Mouse (Mus musculus): ENCODE results near the gene Itgb6. TPM values are rescaled to one million over a fixed set of nuclear protein-coding genes. Genes with fewer than 3 reads are reported as not detected.

The Itgb6 gene
- polyA plus RNA-seq, 1 experiment = not detected

GRCm38 (mm10) chr2:60609436-60610199, 112.8 kb downstream of the Itgb6 start:
- no peaks in the 10 kb centered on the region for H3K27me3 ChIP-seq (ENCODE audit: control insufficient read depth, insufficient read depth, low read length)
- H3K36me3 ChIP-seq (ENCODE audit: control insufficient read depth, insufficient read depth, low read length) = no peaks in the 10 kb centered on the region
- no peaks in the 10 kb centered on the region for H3K4me1 ChIP-seq (ENCODE audit: control insufficient read depth, insufficient read depth, low read length)
- TF ChIP-seq CTCF (IDR thresholded peaks at IDR 0.05; ENCODE audit: control insufficient read depth, insufficient read depth, insufficient replicate concordance, low read depth, low read length) (no peak), POLR2A (IDR thresholded peaks at IDR 0.05; ENCODE audit: control insufficient read depth, low read depth, low read length) (no peak)
- no peak overlapping the region for H3K4me3 ChIP-seq (ENCODE audit: control insufficient read depth, low read depth, low read length)
- H3K27ac ChIP-seq (ENCODE audit: control insufficient read depth, insufficient read depth, low read depth, low read length) = no peak overlapping the region

DNA sequence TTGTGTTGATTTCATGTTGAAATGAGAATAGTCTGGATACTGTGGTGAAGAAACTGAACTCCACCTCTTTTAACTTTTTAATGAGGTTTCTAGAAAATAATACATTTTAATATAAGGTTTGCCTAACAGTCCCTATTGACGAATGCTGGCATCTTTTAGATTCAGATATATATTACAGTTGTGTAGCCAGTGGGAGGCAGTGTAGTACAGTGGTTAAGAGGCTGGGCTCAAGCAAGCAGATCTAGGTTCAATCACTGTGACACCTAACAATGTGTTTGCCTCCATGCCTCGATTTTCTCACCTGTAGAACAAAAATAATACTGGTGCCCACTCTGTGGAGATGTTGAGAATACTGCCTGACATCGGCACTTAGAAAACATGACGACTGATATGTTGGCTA, 114.5 kb downstream of the Itgb6 start:
- no peak overlapping the region for H3K4me3 ChIP-seq (ENCODE audit: control insufficient read depth, low read depth, low read length)
- H3K36me3 ChIP-seq (ENCODE audit: control insufficient read depth, insufficient read depth, low read length) = no peaks in the 10 kb centered on the region
- H3K27ac ChIP-seq (ENCODE audit: control insufficient read depth, insufficient read depth, low read depth, low read length) = no peak overlapping the region
- TF ChIP-seq POLR2A (IDR thresholded peaks at IDR 0.05; ENCODE audit: control insufficient read depth, low read depth, low read length) = no peak
- TF ChIP-seq CTCF (IDR thresholded peaks at IDR 0.05; ENCODE audit: control insufficient read depth, insufficient read depth, insufficient replicate concordance, low read depth, low read length) = no peak
- H3K27me3 ChIP-seq (ENCODE audit: control insufficient read depth, insufficient read depth, low read length) = no peaks in the 10 kb centered on the region
- H3K4me1 ChIP-seq (ENCODE audit: control insufficient read depth, insufficient read depth, low read length) = no peaks in the 10 kb centered on the region

DNA sequence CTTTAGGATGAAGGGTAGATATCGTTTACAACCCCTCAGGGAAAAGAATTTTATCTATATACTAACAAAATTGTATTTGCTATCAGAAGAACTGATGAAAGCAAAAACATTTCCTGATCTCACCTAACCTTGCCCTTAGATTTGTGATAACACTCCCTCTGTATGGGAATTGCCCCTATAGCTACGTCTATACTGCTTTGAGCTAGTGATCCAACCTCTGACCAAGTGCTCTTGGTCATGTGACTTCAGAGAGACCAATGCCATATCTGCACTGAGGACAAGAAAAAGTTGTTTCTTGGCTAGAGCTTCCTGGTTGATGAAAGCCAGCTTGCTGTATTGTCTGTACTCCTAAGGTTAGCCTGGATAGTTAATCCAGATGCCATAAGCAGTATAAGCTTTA, 121.1 kb downstream of the Itgb6 start:
- Histone ChIP-seq H3K4me1 (ENCODE audit: control insufficient read depth, insufficient read depth, low read length) (no peaks in the 10 kb centered on the region), H3K4me3 (ENCODE audit: control insufficient read depth, low read depth, low read length) (no peak overlapping the region), H3K27ac (ENCODE audit: control insufficient read depth, insufficient read depth, low read depth, low read length) (no peak overlapping the region), H3K27me3 (ENCODE audit: control insufficient read depth, insufficient read depth, low read length) (no peaks in the 10 kb centered on the region), H3K36me3 (ENCODE audit: control insufficient read depth, insufficient read depth, low read length) (no peaks in the 10 kb centered on the region)
- TF ChIP-seq CTCF (IDR thresholded peaks at IDR 0.05; ENCODE audit: control insufficient read depth, insufficient read depth, insufficient replicate concordance, low read depth, low read length) (no peak), POLR2A (IDR thresholded peaks at IDR 0.05; ENCODE audit: control insufficient read depth, low read depth, low read length) (no peak)

DNA sequence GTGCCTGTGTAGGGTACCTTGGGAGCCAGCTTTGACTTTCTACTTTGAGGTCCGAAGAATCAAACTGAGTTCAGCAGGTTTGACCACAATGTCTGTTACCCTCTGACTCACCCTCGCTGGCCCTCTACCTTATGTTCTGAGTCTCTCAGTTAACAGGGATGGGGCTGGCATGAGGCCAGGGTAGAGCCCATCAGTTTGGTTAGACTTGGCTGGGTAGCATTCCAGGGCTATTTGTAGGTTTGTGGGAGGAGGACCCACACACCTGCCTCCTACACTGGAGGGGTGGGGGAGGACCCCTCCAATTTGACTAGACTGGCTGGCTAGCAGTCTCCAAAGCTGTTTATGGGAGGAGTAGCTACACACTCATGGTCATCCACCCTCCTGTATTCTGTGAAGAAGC, 121.6 kb downstream of the Itgb6 start:
- TF ChIP-seq POLR2A (IDR thresholded peaks at IDR 0.05; ENCODE audit: control insufficient read depth, low read depth, low read length) (no peak), CTCF (IDR thresholded peaks at IDR 0.05; ENCODE audit: control insufficient read depth, insufficient read depth, insufficient replicate concordance, low read depth, low read length) (no peak)
- Histone ChIP-seq H3K4me1 (ENCODE audit: control insufficient read depth, insufficient read depth, low read length) (no peaks in the 10 kb centered on the region), H3K27ac (ENCODE audit: control insufficient read depth, insufficient read depth, low read depth, low read length) (no peak overlapping the region), H3K27me3 (ENCODE audit: control insufficient read depth, insufficient read depth, low read length) (no peaks in the 10 kb centered on the region), H3K36me3 (ENCODE audit: control insufficient read depth, insufficient read depth, low read length) (no peaks in the 10 kb centered on the region), H3K4me3 (ENCODE audit: control insufficient read depth, low read depth, low read length) (no peak overlapping the region)

DNA sequence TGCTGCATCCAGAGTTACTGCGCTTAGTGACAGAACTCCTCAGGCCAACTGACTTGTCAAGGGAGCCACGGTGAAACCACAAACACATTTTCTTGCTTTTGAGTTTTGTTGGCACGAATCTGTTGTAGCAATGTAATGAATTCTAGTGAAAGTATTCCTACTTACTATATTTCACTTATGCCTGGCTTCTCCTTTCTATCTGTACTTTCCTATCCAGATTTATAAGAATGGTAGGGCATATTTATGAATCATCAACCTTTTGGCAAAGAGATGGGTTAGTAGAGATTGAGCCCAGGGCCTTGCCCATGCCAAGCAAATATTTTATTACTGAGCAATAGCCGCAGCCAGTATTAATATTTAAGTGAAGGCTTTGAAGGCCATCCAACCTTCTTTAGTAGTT, 139.0 kb downstream of the Itgb6 start:
- TF ChIP-seq CTCF (IDR thresholded peaks at IDR 0.05; ENCODE audit: control insufficient read depth, insufficient read depth, insufficient replicate concordance, low read depth, low read length) (no peak), POLR2A (IDR thresholded peaks at IDR 0.05; ENCODE audit: control insufficient read depth, low read depth, low read length) (no peak)

DNA sequence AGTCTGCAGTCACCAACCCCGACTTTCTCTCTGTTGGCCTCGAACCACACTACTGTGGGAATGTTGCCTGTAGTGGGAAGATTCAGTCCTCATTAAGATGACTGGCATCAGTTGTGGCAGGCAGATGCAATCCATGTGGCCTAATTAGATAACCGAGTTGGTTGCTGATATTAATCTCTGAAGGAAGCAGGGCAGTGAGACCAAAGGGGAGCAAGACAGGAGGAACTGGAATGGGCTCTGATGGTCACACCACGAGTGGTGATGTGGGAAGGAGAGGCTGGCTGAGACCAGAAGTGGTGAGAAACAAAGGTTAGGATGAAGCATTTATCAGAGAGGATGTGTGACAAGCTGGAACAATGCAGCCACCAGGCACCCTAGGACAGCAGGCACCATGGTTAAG, 167.9 kb downstream of the Itgb6 start:
- no peak overlapping the region for H3K27ac ChIP-seq (ENCODE audit: control insufficient read depth, insufficient read depth, low read depth, low read length)
- H3K36me3 ChIP-seq (ENCODE audit: control insufficient read depth, insufficient read depth, low read length) = no peaks in the 10 kb centered on the region
- H3K4me3 ChIP-seq (ENCODE audit: control insufficient read depth, low read depth, low read length) = no peak overlapping the region
- H3K4me1 ChIP-seq (ENCODE audit: control insufficient read depth, insufficient read depth, low read length) = peaks cover 7% of the 10 kb centered on the region
- no peak for TF ChIP-seq POLR2A (IDR thresholded peaks at IDR 0.05; ENCODE audit: control insufficient read depth, low read depth, low read length)
- no peak for TF ChIP-seq CTCF (IDR thresholded peaks at IDR 0.05; ENCODE audit: control insufficient read depth, insufficient read depth, insufficient replicate concordance, low read depth, low read length)
- H3K27me3 ChIP-seq (ENCODE audit: control insufficient read depth, insufficient read depth, low read length) = no peaks in the 10 kb centered on the region

More for the DNA sequence above, 139.0 kb downstream of the Itgb6 start:
- Histone ChIP-seq H3K4me1 (ENCODE audit: control insufficient read depth, insufficient read depth, low read length) (no peaks in the 10 kb centered on the region), H3K4me3 (ENCODE audit: control insufficient read depth, low read depth, low read length) (no peak overlapping the region), H3K36me3 (ENCODE audit: control insufficient read depth, insufficient read depth, low read length) (no peaks in the 10 kb centered on the region), H3K27me3 (ENCODE audit: control insufficient read depth, insufficient read depth, low read length) (no peaks in the 10 kb centered on the region), H3K27ac (ENCODE audit: control insufficient read depth, insufficient read depth, low read depth, low read length) (no peak overlapping the region)

- Histone ChIP-seq H3K4me3 (ENCODE audit: control insufficient read depth, low read depth, low read length) (peak within 1 kb of the TSS; percentile 58), H3K36me3 (ENCODE audit: control insufficient read depth, insufficient read depth, low read length) (no peaks in the 10 kb centered on the region), H3K27ac (ENCODE audit: control insufficient read depth, insufficient read depth, low read depth, low read length) (no peak within 1 kb of the TSS), H3K27me3 (ENCODE audit: control insufficient read depth, insufficient read depth, low read length) (no peaks in the 10 kb centered on the region), H3K4me1 (ENCODE audit: control insufficient read depth, insufficient read depth, low read length) (peaks cover 7% of the 10 kb centered on the region)
- TF ChIP-seq POLR2A (IDR thresholded peaks at IDR 0.05; ENCODE audit: control insufficient read depth, low read depth, low read length) (peak; percentile 19; the same call in 1 of the 2 replicates), CTCF (IDR thresholded peaks at IDR 0.05; ENCODE audit: control insufficient read depth, insufficient read depth, insufficient replicate concordance, low read depth, low read length) (no peak)
Observed at GRCm38 (mm10) chr2:60552902-60553682, 169.4 kb downstream of the Itgb6 start, which contains the start of gene Pla2r1. TSS of gene Pla2r1 (minus strand) at chr2:60553308.
